Mouse (Mus musculus) c-Kit-positive CD71-positive TER-119-positive erythroid progenitor cells, embryonic 14.5 days (primary cell): Measurements from ENCODE around the gene Arid3c.

Source experiments
- DNase-seq: peaks from one replicate; pipeline ENCODE4 v3.0.0-alpha.2; 2013; ENCODE audit warnings: low spot score

Gene Arid3c

DNA sequence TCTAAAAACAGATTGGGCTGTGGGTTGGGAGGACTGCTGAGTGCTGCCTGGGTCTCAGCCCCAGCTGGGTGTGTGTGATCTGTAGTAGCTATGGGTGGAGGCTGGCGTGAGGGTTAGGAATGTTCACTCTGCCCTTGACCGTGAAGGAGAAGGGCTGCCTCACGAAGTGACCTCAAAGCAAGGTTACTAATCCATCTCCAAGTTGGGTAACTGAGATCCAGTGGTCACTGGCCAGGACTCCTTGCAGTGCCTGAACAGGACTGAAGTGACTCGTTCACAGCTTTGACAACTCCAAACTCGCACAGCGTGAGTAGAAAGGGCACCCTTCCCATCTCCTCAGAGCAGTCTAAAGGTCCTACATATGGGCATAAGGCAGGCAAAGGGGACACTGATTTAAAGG is 52.1 kb downstream of the Arid3c start:
- no peak for DNase-seq

DNA sequence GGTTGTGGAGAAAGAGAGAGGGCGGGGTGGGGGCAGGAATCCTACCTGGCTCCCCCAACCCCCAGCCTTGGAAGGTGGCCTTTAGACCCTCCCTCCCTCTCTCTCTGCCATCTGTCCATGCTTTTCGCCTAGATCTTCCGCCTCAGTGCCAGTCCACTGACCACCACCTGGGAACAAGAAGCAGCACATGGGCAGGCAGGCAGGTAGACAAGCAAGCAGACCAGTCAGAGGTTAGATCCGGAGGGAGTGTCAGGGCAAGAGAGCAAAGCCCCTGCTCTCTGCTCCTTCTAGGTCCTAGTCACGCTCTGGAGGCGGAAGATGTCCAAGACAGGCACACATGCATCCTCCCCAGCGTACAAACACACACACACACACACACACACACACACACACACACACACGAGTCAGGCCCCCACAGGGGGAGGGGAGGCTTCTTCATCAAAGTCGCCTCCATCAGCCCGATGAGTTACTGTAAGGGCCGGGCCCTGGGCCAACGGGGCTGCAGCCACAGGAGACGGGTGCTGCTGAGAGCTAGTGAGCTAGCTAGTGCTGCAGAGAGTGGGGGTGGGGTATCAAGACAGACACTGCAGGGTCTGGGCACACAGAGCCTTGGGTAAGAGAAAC is 53.8 kb downstream of the Arid3c start:
- DNase-seq, result no peak

DNA sequence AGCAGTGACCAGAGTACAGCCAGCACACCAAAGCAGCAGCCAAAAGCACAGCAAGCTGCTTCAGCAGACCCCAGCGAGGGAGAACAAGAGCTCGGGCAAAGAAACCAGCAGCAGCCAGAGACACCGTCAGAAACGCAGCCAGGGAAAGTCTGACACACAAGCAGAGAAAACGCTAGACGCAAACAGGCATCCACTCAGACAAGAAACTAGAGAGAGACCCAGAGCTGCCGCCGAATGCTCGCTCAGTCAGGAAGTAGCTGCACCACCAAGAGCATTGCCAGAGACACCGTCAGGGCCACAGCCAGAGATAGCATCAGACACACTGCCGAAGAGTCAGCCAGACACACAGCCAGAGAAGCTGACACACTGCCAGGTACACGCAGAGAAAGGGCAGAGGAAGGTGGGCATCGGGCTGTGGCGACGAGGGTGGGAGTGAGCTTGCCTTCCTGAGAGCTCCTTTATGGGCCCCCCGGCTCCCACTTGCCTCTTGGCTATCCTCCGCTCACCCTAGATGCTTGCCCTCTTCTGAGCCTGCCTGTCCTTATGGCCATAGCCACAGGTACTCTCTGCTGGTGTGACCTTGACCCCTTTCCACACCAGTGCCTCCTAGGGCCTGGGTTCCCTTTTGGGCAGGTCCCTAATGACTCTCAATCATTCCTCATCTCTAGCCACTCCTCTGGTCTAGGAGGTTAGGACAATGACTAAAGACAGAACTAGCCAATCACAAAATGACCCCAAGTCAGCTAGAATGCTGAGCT is 54.5 kb downstream of the Arid3c start:
- DNase-seq, result no peak
